Mouse (Mus musculus) splenic B cell, adult 2 months (primary cell): ENCODE results near the gene Cbfa2t2.

Source experiments
- DNase-seq: peaks from one replicate; pipeline ENCODE4 v3.0.0-alpha.2; 2011; ENCODE audit warnings: low read depth, low spot score
- H3K27me3 ChIP-seq: 2 replicates; pipeline ENCODE4 v1.6.1; 2012; ENCODE audit warnings: mild to moderate bottlenecking, low read length, moderate library complexity, mixed read lengths; ENCODE audit not compliant: control insufficient read depth, poor library complexity, insufficient read depth, severe bottlenecking
- H3K36me3 ChIP-seq: 2 replicates; pipeline ENCODE4 v1.6.1; 2012; ENCODE audit warnings: mild to moderate bottlenecking, low read length, moderate library complexity, mixed read lengths; ENCODE audit not compliant: control insufficient read depth, poor library complexity, insufficient read depth, severe bottlenecking

Gene Cbfa2t2

GRCm38 (mm10) chr2:154436458-154437190 lies at the start of gene Cbfa2t2:
Gene Cbfa2t2 (plus strand): TSS chr2:154436481.
- H3K27me3 ChIP-seq = no peaks in the 10 kb centered on the region
- H3K36me3 ChIP-seq = no peaks in the 10 kb centered on the region
- DNase-seq = peak; percentile 22

GRCm38 (mm10) chr2:154390180-154390964 lies 45.9 kb upstream of the Cbfa2t2 start:
- Histone ChIP-seq H3K36me3 (no peaks in the 10 kb centered on the region), H3K27me3 (no peaks in the 10 kb centered on the region)
- DNase-seq = no peak

- H3K36me3 ChIP-seq = no peaks in the 10 kb centered on the region
- H3K27me3 ChIP-seq = no peaks in the 10 kb centered on the region
- DNase-seq = no peak
Observed at GRCm38 (mm10) chr2:154394602-154395001, 41.7 kb upstream of the Cbfa2t2 start.

GRCm38 (mm10) chr2:154396529-154396928 lies 39.8 kb upstream of the Cbfa2t2 start:
- Histone ChIP-seq H3K36me3 (no peaks in the 10 kb centered on the region), H3K27me3 (no peaks in the 10 kb centered on the region)
- DNase-seq = no peak

- no peaks in the 10 kb centered on the region for H3K36me3 ChIP-seq
- DNase-seq = no peak
- H3K27me3 ChIP-seq = no peaks in the 10 kb centered on the region
Observed at GRCm38 (mm10) chr2:154398267-154398666, 38.0 kb upstream of the Cbfa2t2 start.

GRCm38 (mm10) chr2:154399325-154399724 lies 37.0 kb upstream of the Cbfa2t2 start:
- Histone ChIP-seq H3K36me3 (no peaks in the 10 kb centered on the region), H3K27me3 (no peaks in the 10 kb centered on the region)
- no peak for DNase-seq

GRCm38 (mm10) chr2:154401976-154402375 lies 34.3 kb upstream of the Cbfa2t2 start:
- no peak for DNase-seq
- no peaks in the 10 kb centered on the region for H3K36me3 ChIP-seq
- H3K27me3 ChIP-seq = no peaks in the 10 kb centered on the region

GRCm38 (mm10) chr2:154402811-154403210 lies 33.5 kb upstream of the Cbfa2t2 start:
- H3K36me3 ChIP-seq = no peaks in the 10 kb centered on the region

GRCm38 (mm10) chr2:154405447-154405994 lies 30.8 kb upstream of the Cbfa2t2 start:
- Histone ChIP-seq H3K36me3 (no peaks in the 10 kb centered on the region), H3K27me3 (no peaks in the 10 kb centered on the region)
- DNase-seq = no peak

More at GRCm38 (mm10) chr2:154402811-154403210, 33.5 kb upstream of the Cbfa2t2 start:
- DNase-seq = no peak
- H3K27me3 ChIP-seq = no peaks in the 10 kb centered on the region

GRCm38 (mm10) chr2:154407063-154407642 lies 29.1 kb upstream of the Cbfa2t2 start:
- no peaks in the 10 kb centered on the region for H3K36me3 ChIP-seq
- no peak for DNase-seq
- no peaks in the 10 kb centered on the region for H3K27me3 ChIP-seq

GRCm38 (mm10) chr2:154407643-154408445 lies 28.4 kb upstream of the Cbfa2t2 start, which contains the start of gene Snta1:
Gene Snta1 (minus strand): TSS chr2:154408099.
- Histone ChIP-seq H3K27me3 (no peaks in the 10 kb centered on the region), H3K36me3 (no peaks in the 10 kb centered on the region)
- DNase-seq = peak; percentile 84

GRCm38 (mm10) chr2:154410355-154410754 lies 25.9 kb upstream of the Cbfa2t2 start:
- Histone ChIP-seq H3K27me3 (no peaks in the 10 kb centered on the region), H3K36me3 (no peaks in the 10 kb centered on the region)
- no peak for DNase-seq

- DNase-seq = peak; percentile 75
- Histone ChIP-seq H3K27me3 (no peaks in the 10 kb centered on the region), H3K36me3 (no peaks in the 10 kb centered on the region)
Observed at GRCm38 (mm10) chr2:154412018-154412666, 24.1 kb upstream of the Cbfa2t2 start.

GRCm38 (mm10) chr2:154417107-154417506 lies 19.2 kb upstream of the Cbfa2t2 start:
- DNase-seq = peak; percentile 66
- Histone ChIP-seq H3K27me3 (no peaks in the 10 kb centered on the region), H3K36me3 (no peaks in the 10 kb centered on the region)
